Mouse (Mus musculus) limb, embryonic 14.5 days (tissue): ENCODE data around the gene Uqcc3. TPM values are rescaled to one million over a fixed set of nuclear protein-coding genes. Genes with fewer than 3 reads are reported as not detected.
A peak's percentile ranks its signal among the peaks of the same experiment; 100 is the strongest.

Source experiments
- ATAC-seq: fragments of 200-750 bp; cut with Nextera tagmentation; 2 replicates; pipeline ENCODE4 v1.8.0; 2017; ENCODE audit warnings: low read depth, moderate number of reproducible peaks, moderate TSS enrichment; ENCODE audit not compliant: low FRiP score
- DNase-seq: peaks from one replicate; pipeline ENCODE4 v3.0.0-alpha.2; 2015; ENCODE audit warnings: low spot score
- H3K27ac ChIP-seq: fragments of 300-500 bp; sonication (generic); replicated peaks from 2 replicates; pipeline ENCODE4 v1.5.1; 2014; ENCODE audit warnings: low read depth, mild to moderate bottlenecking, low read length, moderate library complexity, mixed read lengths
- H3K27me3 ChIP-seq: fragments of 300-500 bp; sonication (generic); 2 replicates; pipeline ENCODE4 v1.6.1; 2014; ENCODE audit warnings: low read length, mixed read lengths; ENCODE audit not compliant: control insufficient read depth, insufficient read depth
- H3K36me3 ChIP-seq: fragments of 300-500 bp; sonication (generic); 2 replicates; pipeline ENCODE4 v1.6.1; 2014; ENCODE audit warnings: mild to moderate bottlenecking, low read length, moderate library complexity, mixed read lengths; ENCODE audit not compliant: control insufficient read depth, insufficient read depth
- H3K4me1 ChIP-seq: fragments of 300-500 bp; sonication (generic); 2 replicates; pipeline ENCODE4 v1.6.1; 2014; ENCODE audit warnings: antibody characterized with exemption, low read length, mixed read lengths; ENCODE audit not compliant: control insufficient read depth, insufficient read depth
- H3K4me2 ChIP-seq: fragments of 300-500 bp; sonication (generic); replicated peaks from 2 replicates; pipeline ENCODE4 v1.6.1; 2014; ENCODE audit warnings: low read depth, mild to moderate bottlenecking, low read length, moderate library complexity; ENCODE audit not compliant: severe bottlenecking
- H3K4me3 ChIP-seq: fragments of 300-500 bp; sonication (generic); replicated peaks from 2 replicates; pipeline ENCODE4 v1.5.1; 2014; ENCODE audit warnings: low read length
- H3K9ac ChIP-seq: fragments of 300-500 bp; sonication (generic); 2 replicates; pipeline ENCODE4 v1.6.1; 2014; ENCODE audit warnings: mild to moderate bottlenecking, low read depth, low read length, moderate library complexity; ENCODE audit not compliant: severe bottlenecking
- H3K9me3 ChIP-seq: fragments of 300-500 bp; sonication (generic); 2 replicates; pipeline ENCODE4 v1.6.1; 2016; ENCODE audit warnings: low read length; ENCODE audit not compliant: control insufficient read depth
- POLR2A ChIP-seq: fragments of 200-500 bp; IDR thresholded peaks from 2 replicates; pipeline ENCODE4 v1.8.0; 2012; ENCODE audit warnings: inconsistent platforms, mild to moderate bottlenecking, moderate library complexity, borderline replicate concordance; ENCODE audit not compliant: insufficient read depth, insufficient read length; ENCODE audit errors: extremely low read depth
- WGBS: fragments of 180-500 bp; shearing (Covaris S2); extraction: QIAGEN DNeasy Blood & Tissue Kit; methylation state at CpG from one replicate; pipeline ENCODE4 v1.1.7; 2014; 5-methylcytosine and 5-hydroxymethylcytosine counted together
- polyA plus RNA-seq, 2 experiments: library from polyadenylated mRNA; depleted of rRNA in 1 of 2; stranded (reverse) in 1 of 2; unstranded in 1 of 2; fragments of >200 nt; fragmentation: Nextera tagmentation in 1 of 2; extraction: Ambion mirVana in 1 of 2; gene quantifications; 2 replicates each; pipeline versions ENCODE4 v1.2.1 to v1.2.3; 2012 to 2014

The Uqcc3 gene
- polyA plus RNA-seq, 2 experiments: 51.3 to 65.9 TPM

DNA sequence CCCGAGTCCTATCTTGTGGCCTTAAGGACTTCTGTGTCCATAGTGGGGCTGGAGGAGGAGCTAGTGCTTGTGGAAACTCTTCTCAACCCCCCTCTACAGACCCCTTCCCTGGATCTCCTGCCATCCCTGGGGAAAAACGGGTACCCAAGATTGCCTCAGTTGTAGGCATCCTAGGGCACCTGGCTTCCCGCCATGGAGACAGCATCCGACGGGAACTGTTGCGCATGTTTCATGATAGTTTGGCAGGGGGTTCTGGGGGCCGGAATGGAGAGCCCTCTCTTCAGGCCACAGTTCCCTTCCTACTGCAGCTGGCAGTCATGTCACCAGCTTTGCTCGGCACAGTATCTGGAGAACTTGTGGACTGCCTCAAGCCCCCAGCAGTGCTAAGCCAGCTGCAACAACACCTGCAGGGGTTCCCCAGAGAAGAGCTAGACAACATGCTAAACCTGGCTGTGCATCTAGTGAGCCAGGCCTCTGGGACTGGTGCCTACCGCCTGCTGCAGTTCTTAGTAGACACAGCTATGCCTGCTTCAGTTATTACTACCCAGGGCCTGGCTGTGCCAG lies 14.8 kb upstream of the Uqcc3 start:
- no peak overlapping the region for H3K4me2 ChIP-seq
- TF ChIP-seq POLR2A: no peak
- no peaks in the 10 kb centered on the region for H3K27me3 ChIP-seq
- H3K9ac ChIP-seq: no peak overlapping the region
- peaks cover 39% of the 10 kb centered on the region for H3K36me3 ChIP-seq
- WGBS: 89% methylated on average over 9 of the region's 9 CpGs
- H3K4me1 ChIP-seq: peaks cover 19% of the 10 kb centered on the region
- H3K27ac ChIP-seq: no peak overlapping the region
- H3K9me3 ChIP-seq: no peaks in the 10 kb centered on the region
- DNase-seq (no peak), ATAC-seq (no peak)
- no peak overlapping the region for H3K4me3 ChIP-seq

GRCm38 (mm10) chr19:8892829-8893766 lies 12.4 kb upstream of the Uqcc3 start, which contains the start of gene Ints5:
Gene Ints5 (plus strand): TSS chr19:8893005.
- DNase-seq (peak; percentile 91), ATAC-seq (peak; percentile 53)
- Histone ChIP-seq H3K9me3 (no peaks in the 10 kb centered on the region), H3K36me3 (peaks cover 43% of the 10 kb centered on the region), H3K4me2 (peak within 1 kb of the TSS; percentile 71), H3K27me3 (no peaks in the 10 kb centered on the region), H3K4me3 (peak within 1 kb of the TSS; percentile 80), H3K27ac (peak within 1 kb of the TSS; percentile 78), H3K9ac (peak within 1 kb of the TSS; percentile 84), H3K4me1 (peaks cover 15% of the 10 kb centered on the region)
- 3% methylated on average over 54 of the region's 54 CpGs for WGBS
- peak; percentile 67; the same call in 1 of the 2 replicates for TF ChIP-seq POLR2A

DNA sequence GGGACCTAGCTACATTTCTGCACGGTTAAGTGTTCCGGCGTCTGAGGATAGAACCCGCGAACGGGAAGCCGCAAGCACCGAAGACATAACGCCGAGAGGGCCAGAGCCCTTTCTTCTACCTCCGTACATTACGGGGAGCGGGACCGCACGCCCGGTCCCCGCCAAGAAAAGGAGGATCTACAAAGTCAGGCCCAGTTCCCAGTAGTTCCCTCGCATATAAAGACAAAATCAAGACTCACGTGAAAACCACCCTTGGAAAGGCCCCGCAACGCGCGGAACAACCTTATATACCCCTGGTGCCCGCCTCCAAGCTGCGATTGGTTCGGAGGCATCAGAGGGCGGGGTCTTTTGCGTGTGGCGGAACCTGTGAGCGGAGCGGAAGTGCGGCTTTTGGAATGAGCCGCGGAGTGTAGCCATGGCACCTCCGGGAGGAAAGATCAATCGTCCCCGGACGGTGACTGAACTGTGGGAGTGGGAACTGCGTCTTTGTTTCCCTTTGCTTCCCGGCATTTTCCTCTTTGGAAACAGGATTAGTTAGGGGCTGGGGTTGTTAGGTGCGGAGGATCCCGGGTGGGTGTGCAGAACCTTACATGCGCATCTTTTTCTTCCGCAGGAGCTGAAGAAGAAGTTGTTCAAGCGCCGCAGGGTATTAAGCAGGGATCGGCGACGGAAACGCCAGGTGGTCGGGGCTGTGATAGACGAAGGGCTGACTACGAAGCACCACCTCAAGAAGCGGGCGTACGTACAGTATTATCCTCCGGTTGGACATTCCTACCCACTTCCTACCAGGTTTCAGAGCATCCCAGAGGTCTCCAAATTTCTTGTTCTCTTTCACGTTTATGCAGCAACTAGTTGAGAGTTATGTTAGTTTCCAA lies 8.0 kb upstream of the Uqcc3 start, which contains the start of the genes 1810009A15Rik and Gm49416:
Gene 1810009A15Rik (plus strand): TSS at position 343 of the 875 bp plus-strand sequence.
Gene Gm49416 (plus strand): TSS at position 416 of the 875 bp plus-strand sequence.
- H3K27me3 ChIP-seq: no peaks in the 10 kb centered on the region
- H3K4me1 ChIP-seq: peaks cover 14% of the 10 kb centered on the region; the same call in 1 of the 2 replicates
- H3K27ac ChIP-seq: peak within 1 kb of the TSS; percentile 88
- TF ChIP-seq POLR2A: peak; percentile 79; the same call in 1 of the 2 replicates
- H3K4me2 ChIP-seq: peak within 1 kb of the TSS; percentile 84
- peak within 1 kb of the TSS; percentile 77 for H3K4me3 ChIP-seq
- ATAC-seq (peak; percentile 95), DNase-seq (peak; percentile 96)
- H3K9ac ChIP-seq: peak within 1 kb of the TSS; percentile 86
- H3K9me3 ChIP-seq: no peaks in the 10 kb centered on the region
- peaks cover 16% of the 10 kb centered on the region for H3K36me3 ChIP-seq
- WGBS: under 1% methylated on average over 58 of the region's 58 CpGs

DNA sequence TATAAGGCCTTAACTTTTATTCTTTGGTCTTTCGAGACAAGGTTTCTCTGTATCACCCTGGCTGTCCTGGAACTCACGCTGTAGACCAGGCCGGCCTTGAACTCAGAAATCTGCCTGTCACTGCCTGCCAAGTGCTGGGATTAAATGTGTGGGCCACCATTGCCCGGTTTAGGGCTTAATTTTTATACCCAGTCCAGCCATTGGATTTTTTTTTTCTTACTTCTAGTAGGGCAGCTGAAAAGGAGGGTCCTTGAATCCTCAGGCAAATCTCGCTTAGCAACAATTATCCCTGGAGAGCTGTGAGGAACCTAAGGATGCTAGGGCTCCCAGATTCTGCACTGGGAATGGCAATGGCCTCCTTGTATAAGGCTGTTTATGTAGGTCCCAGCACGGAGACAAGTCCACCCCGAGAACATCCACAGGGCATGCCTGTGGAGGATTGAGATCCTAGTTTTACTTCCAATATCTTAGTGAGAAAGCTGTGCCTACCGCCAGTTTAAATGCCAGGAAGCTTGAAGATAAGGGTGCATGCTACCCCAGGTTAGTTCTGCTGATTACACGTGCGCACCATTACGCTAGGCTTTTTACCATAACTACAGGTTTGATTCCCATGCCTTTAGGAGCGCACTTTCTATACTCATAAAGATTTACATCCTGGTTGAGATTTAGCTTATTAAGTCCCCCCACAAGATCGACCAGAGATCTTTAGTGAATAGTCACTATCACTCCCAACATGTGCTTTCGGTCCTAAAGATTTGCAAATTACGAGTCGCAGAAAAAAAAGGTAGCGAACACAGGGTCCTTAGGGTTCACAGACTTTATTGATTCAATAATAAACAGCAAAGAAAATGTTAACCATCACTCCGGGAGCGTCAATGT lies 7.1 kb upstream of the Uqcc3 start:
- Histone ChIP-seq H3K4me2 (peak overlapping the region; percentile 84), H3K27ac (peak overlapping the region; percentile 88), H3K36me3 (peaks cover 16% of the 10 kb centered on the region), H3K27me3 (no peaks in the 10 kb centered on the region), H3K4me1 (peaks cover 10% of the 10 kb centered on the region; the same call in 1 of the 2 replicates), H3K9me3 (no peaks in the 10 kb centered on the region), H3K9ac (peak overlapping the region; percentile 86), H3K4me3 (peak overlapping the region; percentile 77)
- 13% methylated on average over 19 of the region's 19 CpGs for WGBS
- no peak for TF ChIP-seq POLR2A
- ATAC-seq (no peak), DNase-seq (no peak)
